Mouse (Mus musculus): ENCODE results near the gene Lrrd1.
"Not testable (repeated sequence)": the region's sequence is repeated elsewhere in the genome, so short reads cannot be mapped to it uniquely, and the experiment has no call there.

Gene Lrrd1

GRCm38 (mm10) chr5:3845026-3845425 lies at the start of gene Lrrd1:
Gene Lrrd1, plus strand, starts transcription at chr5:3845173.
- DNase-seq (ENCODE audit: low read depth, low spot score): peak; percentile 65

DNA sequence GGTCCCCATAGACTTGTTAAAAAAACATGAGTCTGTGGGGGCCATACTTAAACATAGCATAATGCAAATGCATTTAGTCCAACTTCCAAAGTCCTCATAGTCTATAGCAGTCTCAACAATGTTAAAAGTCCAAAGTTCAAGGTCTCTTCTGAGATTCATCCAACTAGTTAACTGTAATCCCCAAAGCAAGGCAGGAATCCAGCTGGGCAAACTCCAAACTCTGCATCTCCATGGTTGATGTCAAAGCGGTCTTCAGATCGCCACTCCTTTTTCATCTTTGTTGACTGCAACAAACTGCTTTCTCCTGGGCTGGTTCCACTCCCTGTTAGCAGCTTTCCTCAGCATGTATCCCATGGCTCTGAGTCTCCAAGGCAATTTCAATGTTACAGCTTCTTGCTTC lies 47.9 kb upstream of the Lrrd1 start:
- DNase-seq (ENCODE audit: low read depth, low spot score): not testable (repeated sequence)

DNA sequence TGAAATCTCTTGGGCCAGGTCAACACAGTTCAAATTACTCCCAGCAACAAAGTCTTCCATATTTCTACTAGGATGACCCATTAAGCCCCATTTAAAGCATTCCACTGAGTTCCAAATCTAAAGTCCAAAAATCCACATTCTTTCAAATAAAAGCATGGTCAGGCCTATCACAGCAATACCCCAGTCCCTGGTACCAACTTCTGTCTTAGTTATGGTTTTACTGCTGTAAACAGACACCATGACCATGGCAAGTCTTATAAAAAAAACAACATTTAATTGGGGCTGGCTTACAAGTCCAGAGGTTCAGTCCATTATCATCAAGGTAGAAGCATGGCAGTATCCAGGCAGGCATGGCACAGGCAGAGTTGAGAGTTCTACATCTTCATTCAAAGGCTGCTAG lies 46.3 kb upstream of the Lrrd1 start:
- not testable (repeated sequence) for DNase-seq (ENCODE audit: low read depth, low spot score)

DNA sequence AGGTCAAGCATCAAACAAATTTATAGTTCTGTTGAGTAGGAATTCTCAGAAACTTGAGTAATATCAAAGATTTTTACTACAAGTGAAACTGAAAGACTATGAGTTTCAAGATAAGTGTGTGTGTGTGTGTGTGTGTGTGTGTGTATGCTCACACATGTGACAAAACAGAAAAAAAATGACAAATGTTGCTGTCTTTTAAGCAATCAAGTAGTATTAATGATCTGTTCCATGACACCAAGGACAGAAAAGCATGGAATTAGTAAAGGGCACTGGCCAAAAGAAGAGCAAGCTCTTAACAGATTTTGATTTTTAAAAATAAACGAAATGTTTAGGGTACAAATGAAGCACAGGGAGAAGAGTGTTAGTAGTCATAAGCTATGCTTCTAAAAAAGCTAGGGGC lies 44.9 kb upstream of the Lrrd1 start:
- DNase-seq (ENCODE audit: low read depth, low spot score): no peak

DNA sequence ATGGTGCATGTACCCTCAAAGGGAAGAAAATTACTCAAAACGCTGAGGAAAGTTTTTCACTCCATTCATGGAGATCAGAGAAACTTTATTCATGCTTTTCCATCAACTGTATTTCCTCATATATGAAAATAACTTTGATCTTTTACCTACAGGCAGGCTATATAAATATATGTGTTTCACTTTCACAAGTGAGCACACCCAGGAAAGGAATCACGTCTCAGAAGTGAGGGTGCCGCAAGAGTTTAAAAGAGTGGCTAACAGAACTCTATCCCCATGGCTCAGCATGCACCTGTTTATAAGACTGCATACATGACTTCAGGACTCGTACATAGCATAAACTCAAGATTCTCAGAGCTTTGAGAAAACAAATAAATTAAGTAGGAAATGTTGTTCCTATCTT lies 44.1 kb upstream of the Lrrd1 start:
- no peak for DNase-seq (ENCODE audit: low read depth, low spot score)

- DNase-seq (ENCODE audit: low read depth, low spot score): no peak
These were observed 43.1 kb upstream of the Lrrd1 start for GRCm38 (mm10) chr5:3801672-3802432.

DNA sequence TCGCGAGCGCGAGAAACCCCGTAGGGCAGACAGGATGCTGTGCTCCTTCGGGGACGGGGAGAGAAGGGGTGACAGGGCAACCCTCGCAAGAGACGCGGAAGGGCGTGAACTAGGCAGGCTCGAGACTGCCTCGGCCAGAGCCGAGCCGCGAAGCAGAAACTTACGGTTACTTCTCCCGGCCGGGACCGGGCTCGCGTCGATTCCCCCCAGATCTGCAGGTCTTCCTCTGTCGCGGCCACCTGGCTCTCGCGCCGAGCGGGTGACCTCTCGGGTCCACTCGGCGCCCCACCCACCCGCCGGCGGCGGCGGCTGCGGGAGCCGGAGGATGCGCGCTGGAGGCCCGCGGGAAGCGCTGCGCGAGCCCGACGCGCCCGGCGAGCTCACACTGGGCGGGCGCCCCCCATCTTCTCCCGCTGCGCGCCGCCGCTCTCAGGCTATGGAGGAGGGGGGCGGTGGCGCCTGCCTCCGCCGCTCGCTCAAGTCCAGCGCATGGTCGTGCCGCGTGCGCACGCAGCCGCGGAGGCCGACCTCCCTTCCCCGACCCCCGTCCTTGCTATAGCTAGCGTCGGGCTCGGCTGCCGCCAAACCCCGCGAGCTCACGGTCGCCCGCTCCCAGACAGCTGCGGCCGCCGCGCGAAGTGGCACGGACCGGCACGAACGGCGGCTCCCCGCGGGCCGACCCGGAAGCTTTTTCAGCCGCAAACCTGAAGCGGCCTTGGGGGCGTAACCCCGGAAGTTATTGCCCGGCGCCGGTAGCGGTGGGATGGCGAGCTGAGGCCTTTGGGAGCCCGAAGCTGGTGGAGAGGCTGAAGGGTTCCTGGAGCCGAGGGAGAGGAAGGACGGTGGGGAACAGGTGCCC lies 42.3 kb upstream of the Lrrd1 start, which contains the start of the genes Ankib1 and Krit1:
Ankib1 (minus strand) TSS at position 493 of the 859 bp plus-strand sequence.
Krit1 (plus strand) TSS at position 752 of the 859 bp plus-strand sequence.
- DNase-seq (ENCODE audit: low read depth, low spot score): peak; percentile 93

DNA sequence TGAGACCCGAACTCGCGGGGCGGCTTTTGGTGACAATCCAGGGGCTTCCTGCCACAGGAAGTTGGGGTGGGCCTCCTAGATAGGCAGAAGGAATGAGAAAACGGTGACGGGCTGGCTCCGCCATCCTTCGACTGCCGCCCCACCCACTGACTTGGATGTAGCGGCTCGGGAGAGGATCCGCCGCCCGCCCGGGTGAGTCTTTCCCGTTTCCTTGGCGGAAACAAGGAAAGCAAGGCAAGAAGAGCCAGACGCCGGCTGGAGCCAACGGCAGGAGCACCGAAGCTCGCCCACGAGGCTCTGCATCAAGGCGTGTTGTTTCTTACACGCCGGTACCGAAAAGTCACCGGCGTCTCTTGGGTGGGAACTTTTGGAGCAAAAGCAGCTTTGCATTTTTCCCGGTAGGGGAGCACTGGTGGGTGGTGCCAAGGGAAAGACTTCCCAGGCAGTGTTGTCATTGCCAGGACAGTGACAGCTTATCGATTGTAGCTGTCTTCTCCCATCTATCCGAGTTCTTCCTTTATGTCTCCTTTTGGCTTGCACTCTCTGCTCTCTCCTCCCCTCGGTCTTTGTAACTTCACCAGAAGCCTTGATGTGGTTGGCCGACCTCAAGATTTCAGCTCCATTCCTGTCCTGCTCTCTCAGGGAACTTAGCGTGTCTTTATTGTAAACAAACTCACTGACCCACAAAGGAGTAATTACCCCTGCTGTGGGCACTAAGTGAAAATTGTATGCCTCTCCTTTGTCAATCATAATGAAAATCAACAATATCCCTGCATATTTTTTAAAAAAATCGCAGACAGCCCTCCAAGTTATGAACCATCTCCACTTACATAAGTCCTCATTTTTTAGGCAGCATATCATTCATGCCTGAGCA lies 41.4 kb upstream of the Lrrd1 start:
- DNase-seq (ENCODE audit: low read depth, low spot score): no peak

- no peak for DNase-seq (ENCODE audit: low read depth, low spot score)
These were observed 36.5 kb upstream of the Lrrd1 start for GRCm38 (mm10) chr5:3808472-3808871.

- no peak for DNase-seq (ENCODE audit: low read depth, low spot score)
These were observed 10.9 kb upstream of the Lrrd1 start for GRCm38 (mm10) chr5:3834107-3834506.

DNA sequence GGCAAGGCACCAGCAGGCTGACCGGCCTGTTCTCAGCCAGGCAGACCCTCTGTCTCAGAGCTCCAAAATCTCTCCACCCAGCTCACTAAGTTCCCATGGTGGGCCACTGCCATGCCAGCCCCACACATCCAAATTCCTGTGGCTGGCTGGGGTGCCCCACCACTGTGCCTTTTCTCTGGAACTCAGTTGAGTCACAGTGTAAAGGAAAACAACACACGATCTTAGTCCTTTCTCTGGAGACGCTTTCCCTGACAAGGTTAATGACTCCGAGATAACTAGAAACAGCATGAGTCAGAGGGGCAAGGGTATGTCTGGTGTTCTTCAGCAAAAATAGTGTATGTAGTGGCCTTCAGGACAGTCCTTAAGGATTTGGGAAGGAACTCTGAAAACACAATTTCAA lies 25.2 kb downstream of the Lrrd1 start:
- no peak for DNase-seq (ENCODE audit: low read depth, low spot score)

DNA sequence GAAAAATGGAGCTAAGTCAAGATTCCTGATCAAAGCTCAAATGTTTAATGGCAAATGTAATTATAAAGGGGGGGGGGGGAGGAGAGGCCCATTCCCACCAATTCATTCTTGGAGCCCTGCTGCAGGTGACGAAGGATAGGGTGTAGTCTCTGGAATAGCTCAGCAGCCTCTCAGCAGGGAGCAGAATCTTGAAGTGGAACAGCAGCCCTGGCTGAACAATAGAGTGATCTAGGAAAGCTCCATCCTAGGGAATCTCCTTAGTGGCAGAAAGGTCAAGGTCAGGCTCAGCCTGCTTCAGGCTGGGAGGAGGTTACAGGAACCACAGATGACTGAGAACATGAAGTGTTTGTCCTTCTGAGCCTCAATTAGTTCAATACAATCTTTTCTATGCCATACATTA lies 27.4 kb downstream of the Lrrd1 start:
- peak; percentile 96 for DNase-seq (ENCODE audit: low read depth, low spot score)

- no peak for DNase-seq (ENCODE audit: low read depth, low spot score)
These were observed 28.5 kb downstream of the Lrrd1 start for GRCm38 (mm10) chr5:3873485-3873884.

DNA sequence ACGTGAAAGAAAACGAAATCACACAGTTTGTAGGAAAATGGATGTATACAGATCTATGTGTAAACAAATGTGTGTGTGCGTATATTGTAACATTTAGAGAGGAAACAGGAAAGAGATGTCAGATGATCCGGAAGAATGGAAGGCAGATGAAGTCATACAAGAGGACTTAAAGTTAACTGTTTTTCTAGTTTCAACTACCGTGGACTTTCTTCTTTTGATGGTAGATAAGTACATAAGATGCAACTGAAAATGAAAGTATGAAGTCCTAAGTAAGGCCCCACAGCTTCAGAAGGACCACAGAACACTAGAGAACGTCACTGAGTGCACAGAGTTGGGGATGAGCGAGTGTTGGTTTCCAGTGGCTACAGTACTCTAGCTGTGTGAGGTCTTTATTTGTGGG lies 41.9 kb downstream of the Lrrd1 start:
- not testable (repeated sequence) for DNase-seq (ENCODE audit: low read depth, low spot score)

GRCm38 (mm10) chr5:3889201-3889600 lies 44.2 kb downstream of the Lrrd1 start:
- no peak for DNase-seq (ENCODE audit: low read depth, low spot score)

DNA sequence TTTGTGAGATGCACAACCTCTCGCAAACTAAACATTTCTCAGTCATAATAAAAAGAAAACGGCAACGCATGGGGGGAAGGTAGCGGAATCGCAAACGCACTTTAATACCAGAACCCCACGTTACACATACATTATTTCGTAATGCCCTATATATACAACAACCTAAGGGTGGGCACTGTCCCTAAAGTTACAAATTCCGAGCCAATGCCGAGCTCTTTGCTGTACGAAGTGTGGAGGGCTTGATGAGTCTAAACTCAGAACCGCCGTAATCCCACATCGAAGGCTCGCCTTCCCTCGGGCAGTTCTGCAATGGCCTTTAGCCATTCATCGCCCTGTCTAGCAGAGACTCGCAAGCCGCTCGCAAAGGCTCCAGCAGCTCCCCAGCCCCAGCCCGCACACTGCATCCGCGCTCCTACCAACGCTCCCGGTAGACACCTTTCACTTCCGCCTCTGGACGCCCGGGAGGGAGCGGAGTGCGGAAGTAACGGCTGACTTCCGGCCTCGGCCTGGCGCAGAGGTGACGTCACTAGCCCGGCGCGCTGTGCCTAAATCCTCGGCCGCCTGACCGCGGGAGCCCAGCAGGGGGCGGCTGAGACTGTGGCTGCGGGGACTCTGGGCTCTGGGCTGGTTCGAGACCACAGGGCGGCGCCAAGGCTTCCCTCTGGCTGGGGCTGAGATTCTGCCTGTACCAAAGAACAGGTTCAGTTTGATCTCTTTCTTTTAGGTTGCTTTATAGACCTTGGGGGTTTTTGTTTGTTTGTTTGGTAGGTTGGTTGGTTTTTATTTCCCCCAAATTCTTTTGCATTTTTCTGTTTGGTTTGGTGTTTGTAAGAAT lies 48.7 kb downstream of the Lrrd1 start, which contains the start of gene Mterf1a:
Mterf1a (minus strand) TSS at position 475 of the 835 bp plus-strand sequence.
- DNase-seq (ENCODE audit: low read depth, low spot score): peak; percentile 29

DNA sequence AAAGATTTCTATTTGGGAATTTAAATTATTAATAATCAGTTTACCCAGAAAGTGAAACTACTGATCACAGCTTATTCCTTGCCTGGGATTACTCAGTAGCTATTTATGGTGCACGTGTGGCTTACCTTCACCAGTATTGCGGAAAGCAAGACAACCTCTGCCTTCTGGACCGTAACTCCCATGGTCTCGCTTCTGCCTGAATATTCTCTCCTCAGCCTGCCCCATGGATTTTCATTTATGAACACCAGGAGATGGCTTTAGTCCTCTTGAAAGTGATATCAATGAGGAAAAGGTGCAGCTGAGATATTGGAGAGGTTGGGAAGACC lies 49.3 kb downstream of the Lrrd1 start:
- not testable (repeated sequence) for DNase-seq (ENCODE audit: low read depth, low spot score)

DNA sequence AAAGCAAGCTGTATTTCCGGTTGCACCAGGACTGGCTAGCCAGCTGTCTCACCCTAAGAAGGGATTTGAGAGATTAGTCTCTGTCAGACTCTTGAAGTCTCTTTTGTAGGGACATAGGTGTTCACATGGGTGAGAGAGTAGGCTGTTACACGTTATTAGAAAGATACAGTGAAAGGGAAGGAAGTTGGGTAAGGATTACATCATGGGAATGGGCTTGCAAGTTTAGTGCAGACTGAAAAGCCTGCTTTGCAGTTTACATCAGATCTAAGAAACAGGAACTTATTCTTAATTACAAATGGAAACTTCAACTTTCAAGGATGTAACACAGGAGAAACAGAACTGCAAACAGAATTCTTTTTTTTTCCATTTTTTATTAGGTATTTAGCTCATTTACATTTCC lies 60.5 kb downstream of the Lrrd1 start:
- no peak for DNase-seq (ENCODE audit: low read depth, low spot score)

Measured in ZHBTc4 (cell line).